Mouse (Mus musculus) kidney, adult 18-20 months (tissue): Measurements from ENCODE around the gene Rnase2b.
"Not testable (repeated sequence)": the region's sequence is repeated elsewhere in the genome, so short reads cannot be mapped to it uniquely, and the experiment has no call there.

Experiments used
- DNase-seq: peaks from one replicate; pipeline ENCODE4 v3.0.0; 2021

Rnase2b gene

DNA sequence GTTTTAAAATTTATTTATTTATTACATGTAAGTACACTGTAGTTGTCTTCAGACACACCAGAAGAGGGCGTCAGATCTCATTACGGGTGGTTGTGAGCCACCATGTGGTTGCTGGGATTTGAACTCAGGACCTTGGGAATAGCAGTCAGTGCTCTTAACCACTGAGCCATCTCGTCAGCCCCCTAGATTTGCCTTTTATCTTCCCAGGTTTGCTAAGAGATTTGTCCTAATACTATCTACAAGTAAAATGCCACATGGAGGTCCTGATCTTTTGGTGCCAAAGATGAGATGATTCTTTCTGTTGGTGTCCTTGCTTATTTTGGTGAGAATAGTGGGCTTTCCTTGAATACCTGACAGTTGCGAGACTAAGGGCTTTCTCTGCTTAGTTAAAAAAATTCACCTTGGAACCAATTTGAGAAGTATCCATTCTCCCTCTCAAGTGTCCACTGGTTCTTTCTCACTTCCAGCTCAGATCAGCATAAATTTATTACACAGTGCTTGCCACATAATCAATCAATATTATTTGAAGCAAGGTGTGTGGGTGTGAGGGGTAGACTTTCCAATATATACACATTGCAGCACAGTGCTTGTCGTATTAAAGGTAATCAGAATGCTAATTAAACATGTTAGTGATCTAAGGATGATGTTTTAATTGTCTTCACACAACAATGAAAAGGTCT lies 5.9 kb upstream of the Rnase2b start:
- no peak for DNase-seq

DNA sequence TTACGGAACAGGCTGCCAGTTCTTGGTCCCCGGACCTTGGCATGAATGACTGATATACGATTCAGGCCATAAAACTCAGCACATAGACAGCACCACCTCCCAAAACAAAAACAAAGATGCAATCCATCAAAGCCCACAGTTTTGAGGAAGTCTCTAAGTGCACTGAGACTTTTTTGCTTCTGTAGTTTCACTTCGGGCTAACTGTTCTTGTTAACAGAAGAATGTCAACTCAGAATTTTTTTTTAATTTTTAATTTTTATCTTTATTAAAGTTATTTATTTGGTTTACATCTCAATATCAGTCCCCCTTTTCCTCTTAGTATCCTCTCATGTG lies 5.4 kb upstream of the Rnase2b start:
- DNase-seq: no peak

DNA sequence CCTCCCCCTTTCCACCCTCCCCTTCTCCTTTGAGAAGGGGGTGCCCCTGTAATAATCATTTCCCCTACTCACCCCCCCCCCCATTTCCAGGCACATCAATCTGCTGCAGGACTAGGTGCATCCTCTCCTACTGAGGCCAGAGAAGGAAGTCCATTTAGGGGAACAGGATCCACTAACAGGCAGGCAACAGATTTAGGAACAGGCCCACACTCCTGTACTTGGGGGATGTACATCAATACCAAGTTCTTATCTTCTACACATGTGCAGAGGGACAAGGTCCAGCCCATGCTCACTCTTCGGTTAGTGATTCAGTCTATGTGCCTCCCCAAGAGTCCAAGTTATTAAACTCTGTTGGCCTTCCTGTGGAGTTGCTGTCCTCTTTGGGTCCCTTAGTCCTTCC lies 5.0 kb upstream of the Rnase2b start:
- DNase-seq: no peak

DNA sequence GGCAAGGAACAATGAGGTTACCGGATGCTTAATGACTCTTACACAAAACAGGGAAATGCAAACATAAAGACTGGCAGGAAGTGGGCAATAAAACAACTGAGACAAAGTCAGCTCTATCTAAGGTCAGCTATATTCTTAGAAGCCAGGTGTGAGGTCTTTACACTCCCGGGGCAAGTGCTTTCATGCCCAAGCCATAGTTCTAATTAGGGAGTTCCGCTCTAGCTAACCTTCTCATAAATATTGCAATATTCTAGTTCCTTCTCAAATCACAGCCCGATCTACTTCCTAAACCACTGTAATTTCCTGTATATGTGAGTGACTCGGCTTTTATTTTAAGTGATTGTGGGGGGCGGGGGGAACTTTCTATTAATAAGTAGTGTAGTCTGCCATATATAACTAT lies 1.3 kb downstream of the Rnase2b start:
- not testable (repeated sequence) for DNase-seq

DNA sequence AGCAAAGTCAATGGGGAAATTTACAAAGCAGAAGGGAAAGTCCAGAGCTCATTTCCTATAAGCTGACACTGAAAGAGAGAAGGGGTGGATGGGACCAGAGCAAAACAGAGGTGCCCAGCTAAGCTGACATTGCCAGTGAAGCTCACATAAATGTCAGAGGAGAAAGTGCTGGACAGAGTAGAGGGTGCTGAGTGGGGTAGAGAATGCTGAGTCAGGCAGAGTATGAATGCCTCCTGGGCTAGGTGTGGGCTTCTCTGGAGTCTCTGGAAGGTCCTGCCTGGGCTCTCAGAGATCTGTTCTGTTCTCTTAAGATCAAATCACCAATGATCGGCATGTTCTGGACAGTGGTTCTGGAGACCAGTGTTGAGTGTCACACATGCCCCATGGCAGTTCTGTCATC lies 3.4 kb downstream of the Rnase2b start:
- DNase-seq: no peak

DNA sequence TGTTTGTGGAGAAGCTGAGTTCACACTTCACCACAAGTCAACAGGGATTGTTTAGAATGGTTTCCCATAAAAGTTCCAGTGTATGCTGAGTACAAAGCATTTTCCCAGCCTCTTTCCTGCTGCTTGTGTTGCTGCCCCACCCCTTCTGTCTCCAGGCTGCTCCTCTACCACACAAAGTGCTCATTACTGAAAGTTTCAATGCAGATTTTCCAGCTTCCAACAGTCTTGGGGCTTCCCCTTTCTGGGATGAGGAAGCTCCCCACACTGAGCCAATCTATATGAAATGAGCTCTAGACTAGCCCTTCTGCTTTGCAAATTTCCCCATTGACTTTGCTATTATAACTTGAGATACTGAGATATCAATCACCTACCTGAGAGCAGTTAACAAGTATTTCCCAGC lies 4.0 kb downstream of the Rnase2b start:
- no peak for DNase-seq

- peak; percentile 42 for DNase-seq
Measured at GRCm38 (mm10) chr14:51172095-51172865, 10.2 kb downstream of the Rnase2b start.

GRCm38 (mm10) chr14:51172947-51173346 lies 10.9 kb downstream of the Rnase2b start:
- not testable (repeated sequence) for DNase-seq

DNA sequence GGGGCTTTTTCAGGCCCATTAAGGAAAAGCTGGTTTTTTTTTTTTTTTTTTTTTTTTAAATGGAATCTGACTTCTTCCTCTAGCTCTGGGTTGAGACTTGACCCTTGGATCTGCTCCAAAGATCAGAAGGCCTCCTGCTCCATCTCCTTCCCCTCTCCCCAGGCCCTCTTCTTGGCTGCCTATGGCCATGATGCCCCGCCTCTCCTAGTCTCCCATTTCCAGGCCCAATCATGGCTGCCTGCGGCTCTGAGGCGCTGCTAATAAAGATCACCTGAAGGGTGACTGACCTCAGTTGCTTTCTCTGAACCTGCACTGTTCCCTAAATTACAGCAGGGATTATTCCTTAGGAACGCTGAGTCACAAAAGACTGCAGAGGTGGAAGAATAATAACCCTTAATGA lies 11.8 kb downstream of the Rnase2b start:
- DNase-seq: no peak

- not testable (repeated sequence) for DNase-seq
Measured at GRCm38 (mm10) chr14:51181051-51181450, 19.0 kb downstream of the Rnase2b start.

GRCm38 (mm10) chr14:51195681-51196080 lies 33.6 kb downstream of the Rnase2b start:
- peak; percentile 8 for DNase-seq

- DNase-seq: no peak
Measured at GRCm38 (mm10) chr14:51199098-51200023, 37.3 kb downstream of the Rnase2b start, which contains the start of gene Ang2. Ang2 (minus strand) TSS chr14:51199148.

GRCm38 (mm10) chr14:51200054-51200453 lies 38.0 kb downstream of the Rnase2b start:
- no peak for DNase-seq

- DNase-seq: no peak
Measured at GRCm38 (mm10) chr14:51200466-51200865, 38.4 kb downstream of the Rnase2b start.

GRCm38 (mm10) chr14:51203115-51203514 lies 41.1 kb downstream of the Rnase2b start, which contains the start of gene Ear14:
Ear14 (plus strand) TSS chr14:51203391.
- no peak for DNase-seq
